Mouse (Mus musculus) gastrocnemius, adult 2 months (tissue): ENCODE data around the gene Nudt5. TPM values are rescaled to one million over a fixed set of nuclear protein-coding genes. Genes with fewer than 3 reads are reported as not detected.
"Not testable (repeated sequence)": the region's sequence is repeated elsewhere in the genome, so short reads cannot be mapped to it uniquely, and the experiment has no call there.

ENCODE experiments used
- DNase-seq: peaks from one replicate; pipeline ENCODE4 v3.0.0; 2022
- H3K27ac ChIP-seq: fragments of 200-600 bp; 2 replicates; pipeline ENCODE4 v1.8.1; 2022; ENCODE audit warnings: mild to moderate bottlenecking
- H3K4me3 ChIP-seq: fragments of 200-600 bp; 2 replicates; pipeline ENCODE4 v1.8.1; 2022; ENCODE audit warnings: mild to moderate bottlenecking, moderate library complexity
- CTCF ChIP-seq: fragments of 200-600 bp; IDR thresholded peaks from 2 replicates; pipeline ENCODE4 v1.8.1; 2022; ENCODE audit warnings: antibody characterized with exemption, mild to moderate bottlenecking, moderate library complexity
- intact Hi-C: fragments of 180-260 bp; cut with DNase I; formaldehyde crosslinking; loops from one replicate; pipeline ENCODE4 v1.15.1; 2025
- long read RNA-seq, 2 experiments: library from polyadenylated mRNA; stranded (forward); transcript quantifications; one replicate each; pipeline ENCODE4 v2.0.0; 2021
- total RNA-seq, 2 experiments: library from RNA; stranded (reverse); gene quantifications; 2 replicates each; pipeline ENCODE4 v1.2.3; 2021

Nudt5 gene
- total RNA-seq = 1 to 10 TPM; 2.6 to 5.1 TPM
- long read RNA-seq, experiment 1, partial matches to known transcripts = 0 of 6 reads
- long read RNA-seq, experiment 1, other reads (novel, unspliced or antisense) = 6 of 6 reads
- long read RNA-seq, experiment 2, partial matches to known transcripts = 1 of 4 reads
- long read RNA-seq, experiment 2, other reads (novel, unspliced or antisense) = 3 of 4 reads

- peak; percentile 90 for TF ChIP-seq CTCF
- Histone ChIP-seq H3K4me3 (peak within 1 kb of the TSS; percentile 75), H3K27ac (peak within 1 kb of the TSS; percentile 96)
- DNase-seq = peak; percentile 90
- intact Hi-C loops = loop anchor here (2.0 to 10.0 kb wide), 2 partner anchors 50 to 100 kb away; partner anchors contain the start of genes Dhtkd1 and Sec61a2
Measured at GRCm38 (mm10) chr2:5844873-5845631, at the start of gene Nudt5, which contains the start of gene Cdc123. TSS of gene Nudt5 (plus strand) at chr2:5845019. TSS of gene Cdc123 (minus strand) at chr2:5845164.

GRCm38 (mm10) chr2:5797816-5798672 is 46.8 kb upstream of the Nudt5 start:
- Histone ChIP-seq H3K4me3 (no peak overlapping the region), H3K27ac (no peak overlapping the region)
- intact Hi-C loops = no loop called here
- DNase-seq = no peak
- no peak for TF ChIP-seq CTCF

GRCm38 (mm10) chr2:5801182-5801640 is 43.6 kb upstream of the Nudt5 start:
- no peak for TF ChIP-seq CTCF
- no peak for DNase-seq
- Histone ChIP-seq H3K4me3 (no peak overlapping the region), H3K27ac (no peak overlapping the region)
- intact Hi-C loops = no loop called here

GRCm38 (mm10) chr2:5801927-5802590 is 42.8 kb upstream of the Nudt5 start:
- TF ChIP-seq CTCF = no peak
- Histone ChIP-seq H3K4me3 (no peak overlapping the region), H3K27ac (no peak overlapping the region)
- intact Hi-C loops = no loop called here
- no peak for DNase-seq

- DNase-seq = no peak
- H3K27ac ChIP-seq = no peak overlapping the region
- intact Hi-C loops = loop anchor here (5.0 kb wide), 1 partner anchor 352 kb away; no protein-coding TSS in a partner anchor
- H3K4me3 ChIP-seq = no peak overlapping the region
- no peak for TF ChIP-seq CTCF
Measured at GRCm38 (mm10) chr2:5804440-5805045, 40.3 kb upstream of the Nudt5 start.

GRCm38 (mm10) chr2:5805228-5805627 is 39.6 kb upstream of the Nudt5 start:
- no peak for TF ChIP-seq CTCF
- DNase-seq = no peak
- intact Hi-C loops = loop anchor here (5.0 kb wide), 1 partner anchor 353 kb away; no protein-coding TSS in a partner anchor
- Histone ChIP-seq H3K4me3 (no peak overlapping the region), H3K27ac (no peak overlapping the region)

- TF ChIP-seq CTCF = peak; percentile 57
- H3K4me3 ChIP-seq, DNase-seq, H3K27ac ChIP-seq: not testable (repeated sequence)
- intact Hi-C loops = loop anchor here (5.0 kb wide), 1 partner anchor 354 kb away; no protein-coding TSS in a partner anchor
Measured at GRCm38 (mm10) chr2:5806201-5806600, 38.6 kb upstream of the Nudt5 start.

DNA sequence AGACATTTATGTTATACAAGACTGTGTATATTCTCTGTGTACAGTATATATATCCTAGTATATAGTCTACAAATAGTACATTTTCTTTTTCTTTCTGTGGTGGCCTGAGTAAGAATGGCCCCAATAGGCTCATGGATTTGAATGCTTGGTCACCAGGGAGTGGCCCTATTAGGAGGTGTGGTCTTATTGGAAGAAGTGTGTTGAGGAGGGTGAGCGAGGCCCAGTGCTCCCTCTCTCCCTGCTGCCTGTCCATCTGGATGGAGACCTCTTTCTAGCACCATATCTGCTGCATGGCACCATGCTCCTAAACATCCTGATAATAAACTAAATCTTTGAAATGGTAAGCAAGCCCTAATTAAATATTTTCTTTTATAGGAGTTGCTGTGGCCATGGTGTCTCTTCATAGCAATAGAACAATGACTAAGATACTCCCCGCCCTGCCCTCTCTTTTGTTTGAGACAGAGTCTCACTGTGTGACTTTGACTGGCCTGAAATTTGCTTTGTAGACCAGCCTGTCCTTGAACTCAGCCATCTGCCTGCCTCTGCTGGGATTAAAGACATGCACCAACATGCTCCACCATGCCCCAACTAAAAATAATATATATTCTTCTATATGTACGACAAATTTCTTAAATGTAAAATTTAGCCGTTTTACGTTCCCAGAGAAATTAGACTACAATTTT is 34.6 kb upstream of the Nudt5 start:
- TF ChIP-seq CTCF = no peak
- intact Hi-C loops = no loop called here
- no peak for DNase-seq
- no peak overlapping the region for H3K4me3 ChIP-seq
- no peak overlapping the region for H3K27ac ChIP-seq

DNA sequence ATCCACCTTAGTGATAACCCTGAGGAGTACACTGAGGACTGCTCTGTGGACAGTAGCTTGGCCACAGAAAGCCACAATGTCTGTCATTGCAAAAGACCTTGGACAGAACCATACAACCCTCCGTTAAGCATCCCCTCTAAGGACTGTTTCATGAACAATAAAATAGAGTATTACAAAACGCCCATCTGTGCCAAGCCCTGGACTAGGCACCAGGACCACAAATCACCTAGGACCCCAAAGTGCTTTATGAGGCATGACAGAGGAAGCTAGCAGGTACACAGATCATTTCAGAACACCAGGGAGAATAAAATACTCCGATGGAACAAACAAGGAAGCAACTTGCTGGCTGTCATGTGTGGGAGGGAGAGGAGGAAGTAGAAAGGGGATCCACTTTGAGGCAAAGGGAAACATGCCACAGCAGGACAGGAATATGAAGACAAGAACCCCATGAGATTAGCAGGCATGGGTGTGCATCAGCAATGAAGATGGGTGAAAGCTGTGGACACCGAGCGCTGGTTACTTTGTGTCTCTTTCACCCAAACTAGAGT is 33.5 kb upstream of the Nudt5 start:
- intact Hi-C loops = no loop called here

GRCm38 (mm10) chr2:5821264-5821663 is 23.6 kb upstream of the Nudt5 start:
- no peak for TF ChIP-seq CTCF
- Histone ChIP-seq H3K4me3 (no peak overlapping the region), H3K27ac (no peak overlapping the region)
- intact Hi-C loops = no loop called here
- DNase-seq = no peak

More for the DNA sequence above, 33.5 kb upstream of the Nudt5 start:
- no peak for DNase-seq
- Histone ChIP-seq H3K4me3 (no peak overlapping the region), H3K27ac (no peak overlapping the region)
- no peak for TF ChIP-seq CTCF

DNA sequence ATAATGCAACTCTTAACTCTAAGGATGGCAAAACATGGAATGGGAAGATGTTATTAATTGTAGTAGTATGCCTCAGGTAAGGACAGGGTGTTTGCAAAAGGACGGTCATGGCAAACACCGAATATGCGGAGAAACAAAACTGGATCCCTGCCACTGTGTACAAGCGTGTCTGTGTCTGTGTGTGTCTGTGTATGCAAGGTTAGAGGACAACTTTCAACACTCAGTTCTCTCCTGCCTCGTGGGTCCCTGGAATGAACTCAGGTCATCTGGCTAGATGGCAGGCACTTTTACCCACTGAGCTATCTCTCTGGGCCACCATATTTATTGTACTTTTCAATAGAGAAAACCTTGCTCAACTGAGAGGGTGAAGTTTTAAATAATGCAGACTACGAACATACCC is 22.4 kb upstream of the Nudt5 start:
- TF ChIP-seq CTCF = no peak
- no peak overlapping the region for H3K4me3 ChIP-seq
- H3K27ac ChIP-seq = no peak overlapping the region
- intact Hi-C loops = no loop called here
- DNase-seq = no peak
